Mouse (Mus musculus): ENCODE measurements around the gene Tyk2.

Gene Tyk2

GRCm38 (mm10) chr9:21149077-21149653 is 18.1 kb upstream of the Tyk2 start:
- DNase-seq, result no peak

GRCm38 (mm10) chr9:21148427-21148826 is 17.4 kb upstream of the Tyk2 start:
- DNase-seq, result no peak

GRCm38 (mm10) chr9:21146722-21147121 is 15.7 kb upstream of the Tyk2 start:
- no peak for DNase-seq

DNA sequence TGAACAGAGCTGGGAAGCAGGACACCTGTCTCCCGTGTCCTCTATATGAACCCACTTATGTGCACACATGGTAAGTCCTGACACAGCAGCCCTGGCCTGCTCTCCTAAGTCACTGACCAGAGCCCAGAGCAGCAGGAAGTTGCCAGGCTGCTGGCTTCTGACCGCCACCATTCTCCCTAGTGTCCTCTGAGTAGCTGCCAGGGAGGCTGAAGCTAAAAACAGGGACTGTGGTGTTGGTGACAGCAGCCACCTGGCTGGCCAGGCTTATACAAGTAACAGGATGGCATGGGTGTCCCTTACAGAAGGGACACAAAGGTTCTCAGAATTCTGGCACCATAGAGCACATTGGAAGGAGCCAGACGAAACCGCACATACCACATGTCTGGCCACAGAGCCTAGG is 14.4 kb upstream of the Tyk2 start:
- DNase-seq, result peak; percentile 46

DNA sequence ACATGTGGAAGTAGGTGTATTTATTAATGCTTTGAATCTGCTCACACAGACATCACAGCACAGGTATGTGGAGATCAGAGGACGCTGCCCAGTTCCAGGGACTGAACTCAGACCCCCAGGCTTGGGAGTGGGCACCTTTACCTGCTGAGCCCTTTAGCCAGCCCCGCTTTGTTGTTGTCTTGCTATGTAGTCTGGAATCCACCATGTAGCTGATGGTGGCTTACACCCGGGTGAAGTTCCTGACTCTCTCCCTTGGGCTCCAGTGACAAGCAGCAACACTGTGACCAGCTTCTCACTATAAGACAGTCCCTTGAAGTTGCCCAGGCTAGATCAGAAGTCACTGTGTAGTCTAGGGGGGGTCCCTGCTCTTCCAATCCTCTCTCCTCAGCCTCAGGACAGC is 13.3 kb upstream of the Tyk2 start:
- no peak for DNase-seq

- no peak for DNase-seq
These were observed 10.9 kb upstream of the Tyk2 start for GRCm38 (mm10) chr9:21141922-21142321.

DNA sequence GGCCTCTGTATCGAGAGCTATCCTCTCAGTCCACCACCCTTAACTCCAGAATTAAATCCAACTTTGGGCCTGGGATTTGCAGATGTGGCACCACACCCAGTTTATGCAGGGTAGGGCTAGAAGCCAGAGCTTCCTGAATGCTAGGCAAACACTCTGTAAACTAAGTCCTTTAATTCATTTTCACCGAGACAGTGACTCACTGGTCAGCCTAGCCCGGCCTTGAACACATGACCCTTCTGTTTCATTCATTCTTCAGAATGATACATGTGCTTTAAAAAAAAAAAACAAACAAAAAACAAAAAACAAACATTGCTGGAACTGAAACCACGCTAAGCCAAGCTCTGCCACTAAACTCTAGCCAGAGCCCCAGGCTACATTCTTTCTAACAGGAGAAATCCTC is 7.3 kb upstream of the Tyk2 start:
- DNase-seq, result no peak

DNA sequence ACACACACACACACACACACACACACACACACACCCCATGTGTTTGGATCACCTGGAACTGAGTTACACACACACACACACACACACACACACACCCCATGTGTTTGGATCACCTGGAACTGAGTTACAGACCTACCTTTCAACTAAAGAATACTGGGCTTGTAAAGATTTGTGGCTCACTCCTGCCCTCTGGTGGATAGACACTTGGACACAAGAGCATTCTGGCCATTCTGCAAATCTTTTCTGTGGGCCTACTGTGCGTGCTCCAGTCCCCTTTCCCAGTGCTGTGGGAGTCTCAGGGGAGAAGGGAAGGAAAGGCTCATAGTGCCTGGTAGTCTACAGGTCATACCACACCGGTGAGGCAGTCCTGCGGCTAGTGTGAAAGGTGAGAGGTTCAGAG is 6.2 kb upstream of the Tyk2 start:
- peak; percentile 79 for DNase-seq

GRCm38 (mm10) chr9:21136401-21136800 is 5.4 kb upstream of the Tyk2 start:
- no peak for DNase-seq

DNA sequence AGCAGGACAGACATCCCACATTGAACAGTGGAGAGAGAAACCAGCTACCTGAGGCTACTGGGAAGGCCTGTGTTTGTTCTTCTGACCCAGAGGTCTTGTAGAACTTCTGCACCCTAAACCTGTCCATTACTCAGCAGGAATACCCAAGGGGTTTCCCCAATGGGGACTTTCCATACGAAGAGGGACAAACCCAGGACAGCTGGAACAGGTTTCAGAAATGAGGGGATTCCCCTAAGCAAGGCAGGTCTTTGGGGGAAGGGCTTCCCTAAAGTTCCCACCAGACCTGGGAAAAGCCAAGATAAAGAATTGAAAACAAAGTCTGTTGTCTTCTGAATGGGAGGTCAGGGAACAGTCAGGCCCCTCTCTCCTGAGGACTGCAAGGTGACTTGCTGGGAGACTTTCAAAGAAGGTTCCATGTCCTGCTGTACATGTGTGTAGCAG is 4.9 kb upstream of the Tyk2 start:
- no peak for DNase-seq

GRCm38 (mm10) chr9:21135329-21135890 is 4.4 kb upstream of the Tyk2 start:
- no peak for DNase-seq

- peak; percentile 49 for DNase-seq
These were observed 3.7 kb upstream of the Tyk2 start for GRCm38 (mm10) chr9:21134595-21135328.

DNA sequence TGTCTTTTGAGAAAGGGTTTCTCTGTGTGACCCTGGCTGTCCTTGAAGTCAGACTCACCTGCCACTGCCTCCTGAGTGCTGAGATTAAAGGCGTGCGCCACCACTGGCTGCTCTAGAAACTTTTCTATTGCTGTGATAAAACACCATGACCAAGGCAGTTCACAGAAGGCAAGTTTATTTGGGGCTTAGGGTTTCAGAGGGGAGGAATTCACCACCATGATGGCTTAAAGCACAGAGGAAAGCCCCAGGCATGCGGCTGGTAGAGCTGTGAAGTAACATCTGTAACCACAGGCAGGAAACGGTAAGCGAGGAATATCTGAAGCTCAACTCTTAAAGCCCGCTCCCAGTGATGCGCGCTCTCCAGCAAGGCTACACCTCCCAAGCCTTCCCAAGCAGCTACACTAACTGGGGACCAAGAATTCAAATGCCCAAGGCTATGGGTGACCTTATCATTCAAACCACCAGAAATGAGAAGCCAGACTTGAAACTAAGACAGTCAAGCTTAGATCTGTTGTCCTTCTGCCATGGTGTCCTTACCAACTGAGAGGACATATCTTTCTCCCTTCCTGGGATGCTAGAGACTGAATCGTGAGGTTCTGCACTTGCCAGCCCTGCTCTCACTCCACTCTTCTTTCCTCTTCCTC is 2.1 kb upstream of the Tyk2 start:
- no peak for DNase-seq

GRCm38 (mm10) chr9:21132102-21132775 is 1.2 kb upstream of the Tyk2 start:
- DNase-seq, result no peak

GRCm38 (mm10) chr9:21126259-21126627 is 4.8 kb downstream of the Tyk2 start:
- DNase-seq, result no peak

- no peak for DNase-seq
These were observed 5.4 kb downstream of the Tyk2 start for GRCm38 (mm10) chr9:21125502-21126258.

DNA sequence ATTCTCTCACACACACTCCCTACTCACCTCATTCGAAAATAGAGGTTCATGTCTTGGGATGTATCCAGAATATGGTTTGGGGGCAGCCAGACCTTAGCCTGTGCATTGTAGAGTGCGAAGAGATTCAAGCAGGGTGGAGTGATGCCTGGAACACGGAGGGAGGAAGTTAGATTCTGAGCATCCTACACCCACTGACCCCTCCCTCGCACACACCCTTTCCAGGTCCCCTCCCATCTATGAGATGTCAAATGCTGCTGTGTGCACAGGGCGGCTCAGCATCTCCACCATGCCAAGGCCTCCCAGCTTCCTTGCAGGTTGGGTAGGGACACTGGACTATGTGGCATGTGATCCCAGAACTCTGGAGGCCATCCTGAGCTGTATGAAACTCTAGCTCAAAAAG is 6.2 kb downstream of the Tyk2 start:
- no peak for DNase-seq

- DNase-seq, result no peak
These were observed 9.6 kb downstream of the Tyk2 start for GRCm38 (mm10) chr9:21121483-21121882.

- DNase-seq, result no peak
These were observed 14.0 kb downstream of the Tyk2 start for GRCm38 (mm10) chr9:21117073-21117472.

DNA sequence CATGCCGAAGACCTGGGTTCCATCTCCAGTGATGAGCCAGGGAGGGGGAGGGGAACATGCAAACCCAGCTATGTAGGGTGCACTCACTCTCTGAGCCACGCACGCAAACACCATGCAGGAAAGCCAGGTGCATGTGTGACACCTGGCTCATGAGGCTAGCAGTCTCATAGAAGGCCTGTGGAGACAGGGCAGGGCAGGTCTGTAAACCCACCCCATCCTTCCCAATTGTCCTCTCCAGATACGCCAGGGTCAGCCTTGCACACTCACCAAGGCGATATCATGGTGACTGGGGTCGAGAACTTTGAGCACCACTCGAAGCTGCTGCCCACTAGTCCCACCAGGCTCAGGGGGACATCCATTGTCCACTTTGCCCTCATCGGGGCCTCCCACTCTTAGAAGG is 15.9 kb downstream of the Tyk2 start:
- DNase-seq, result no peak

DNA sequence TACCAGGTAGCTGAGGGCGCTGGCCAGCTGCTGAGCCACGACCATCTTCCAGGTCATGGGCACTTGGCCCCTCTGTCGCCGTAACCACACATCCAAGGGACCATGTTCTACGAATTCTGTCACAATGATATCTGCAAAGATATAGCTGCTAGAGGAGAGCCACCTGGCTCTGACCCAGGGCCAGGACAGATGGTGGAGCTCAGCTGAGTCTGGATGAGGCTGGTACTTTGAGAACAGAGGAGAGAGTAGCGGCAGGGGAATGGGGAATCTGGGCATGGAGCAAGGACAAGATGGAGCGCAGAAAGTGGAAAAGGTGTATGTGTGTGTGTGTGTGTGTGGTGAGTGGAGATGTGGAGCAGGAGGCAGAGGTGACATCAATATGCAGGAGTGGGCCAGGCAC is 16.9 kb downstream of the Tyk2 start:
- DNase-seq, result no peak

- DNase-seq, result no peak
These were observed 17.3 kb downstream of the Tyk2 start for GRCm38 (mm10) chr9:21113751-21114150.
